Mouse (Mus musculus) ES-Bruce4 (cell line): ENCODE data around the gene Dguok.

Experiments
- CTCF ChIP-seq: IDR thresholded peaks from one replicate; pipeline ENCODE4 v1.8.1; 2011; ENCODE audit warnings: low read depth, low read length
- EP300 ChIP-seq: IDR thresholded peaks from 2 replicates; pipeline ENCODE4 v1.6.1; 2011; ENCODE audit warnings: low read depth, low read length; ENCODE audit not compliant: insufficient read depth
- POLR2A ChIP-seq: IDR thresholded peaks from one replicate; pipeline ENCODE4 v1.8.1; 2011; ENCODE audit warnings: low read length; ENCODE audit not compliant: insufficient read depth

GRCm38 (mm10) chr6:83440197-83440509 is 66.6 kb downstream of the Dguok start:
- no peak for TF ChIP-seq POLR2A
- TF ChIP-seq CTCF: no peak
- TF ChIP-seq EP300: no peak
